Mouse (Mus musculus) midbrain, embryonic 16.5 days (tissue): Measurements from ENCODE around the gene Ppp1r15a. TPM values are rescaled to one million over a fixed set of nuclear protein-coding genes. Genes with fewer than 3 reads are reported as not detected.

Experiments used
- ATAC-seq: fragments of 200-750 bp; cut with Nextera tagmentation; 2 replicates; pipeline ENCODE4 v1.8.0; 2017; ENCODE audit warnings: moderate TSS enrichment
- H3K27ac ChIP-seq: fragments of 300-500 bp; sonication (generic); 2 replicates; pipeline ENCODE4 v1.5.1; 2014; ENCODE audit warnings: mild to moderate bottlenecking, low read length, mixed read lengths
- H3K27me3 ChIP-seq: fragments of 300-500 bp; sonication (generic); 2 replicates; pipeline ENCODE4 v1.6.1; 2014; ENCODE audit warnings: low read depth, low read length, mixed read lengths; ENCODE audit not compliant: control insufficient read depth, insufficient read depth
- H3K36me3 ChIP-seq: fragments of 300-500 bp; sonication (generic); 2 replicates; pipeline ENCODE4 v1.6.1; 2014; ENCODE audit warnings: mild to moderate bottlenecking, low read length, moderate library complexity, mixed read lengths; ENCODE audit not compliant: control insufficient read depth, insufficient read depth
- H3K4me1 ChIP-seq: fragments of 300-500 bp; sonication (generic); 2 replicates; pipeline ENCODE4 v1.6.1; 2014; ENCODE audit warnings: mild to moderate bottlenecking, low read length, mixed read lengths; ENCODE audit not compliant: control insufficient read depth, insufficient read depth
- H3K4me2 ChIP-seq: fragments of 300-500 bp; sonication (generic); 2 replicates; pipeline ENCODE4 v1.6.1; 2014; ENCODE audit warnings: mild to moderate bottlenecking, low read length, mixed read lengths
- H3K4me3 ChIP-seq: fragments of 300-500 bp; sonication (generic); 2 replicates; pipeline ENCODE4 v1.5.1; 2014; ENCODE audit warnings: low read depth, mild to moderate bottlenecking, low read length, moderate library complexity, mixed read lengths
- H3K9ac ChIP-seq: fragments of 300-500 bp; sonication (generic); 2 replicates; pipeline ENCODE4 v1.6.1; 2014; ENCODE audit warnings: low read depth, low read length, mixed read lengths
- H3K9me3 ChIP-seq: fragments of 300-500 bp; sonication (generic); replicated peaks from 2 replicates; pipeline ENCODE4 v1.6.1; 2014; ENCODE audit warnings: mild to moderate bottlenecking, low read length, mixed read lengths; ENCODE audit not compliant: control insufficient read depth, poor library complexity, severe bottlenecking
- WGBS: fragments of 180-500 bp; shearing (Covaris S2); extraction: QIAGEN DNeasy Blood & Tissue Kit; methylation state at CpG from one replicate; pipeline ENCODE4 v1.1.7; 2014; 5-methylcytosine and 5-hydroxymethylcytosine counted together
- polyA plus RNA-seq: library from polyadenylated mRNA; unstranded; fragments of >200 nt; fragmentation: Nextera tagmentation; extraction: Ambion mirVana; gene quantifications from 2 replicates; pipeline ENCODE4 v1.2.1, GENCODE M21; 2015

The Ppp1r15a gene
- polyA plus RNA-seq, 1 experiment from 2014 or later, result 13.9 TPM

- Histone ChIP-seq H3K27ac (no peak overlapping the region), H3K36me3 (no peaks in the 10 kb centered on the region), H3K4me2 (no peak overlapping the region), H3K4me3 (no peak overlapping the region), H3K27me3 (no peaks in the 10 kb centered on the region), H3K9me3 (no peaks in the 10 kb centered on the region), H3K9ac (no peak overlapping the region), H3K4me1 (no peaks in the 10 kb centered on the region)
- ATAC-seq, result no peak
- WGBS, result 29% methylated on average over 16 of the region's 16 CpGs
Observed at GRCm38 (mm10) chr7:45515436-45515835, 10.6 kb downstream of the Ppp1r15a start.

GRCm38 (mm10) chr7:45514411-45514810, 11.7 kb downstream of the Ppp1r15a start:
- H3K9ac ChIP-seq, result no peak overlapping the region
- no peak for ATAC-seq
- WGBS, result 86% methylated on average over 7 of the region's 7 CpGs

GRCm38 (mm10) chr7:45509912-45510787, 15.9 kb downstream of the Ppp1r15a start, which contains the start of gene Nucb1:
Gene Nucb1, minus strand, starts transcription at chr7:45510406.
- Histone ChIP-seq H3K36me3 (no peaks in the 10 kb centered on the region), H3K9ac (peak within 1 kb of the TSS; percentile 78), H3K27me3 (no peaks in the 10 kb centered on the region), H3K4me1 (peaks cover 15% of the 10 kb centered on the region), H3K4me2 (peak within 1 kb of the TSS; percentile 94), H3K4me3 (peak within 1 kb of the TSS; percentile 53), H3K9me3 (no peaks in the 10 kb centered on the region), H3K27ac (peak within 1 kb of the TSS; percentile 73)
- ATAC-seq, result peak; percentile 92
- WGBS, result under 1% methylated on average over 44 of the region's 44 CpGs

More at GRCm38 (mm10) chr7:45514411-45514810, 11.7 kb downstream of the Ppp1r15a start:
- H3K9me3 ChIP-seq, result no peaks in the 10 kb centered on the region
- no peaks in the 10 kb centered on the region for H3K36me3 ChIP-seq
- H3K27me3 ChIP-seq, result no peaks in the 10 kb centered on the region
- peaks cover 2% of the 10 kb centered on the region for H3K4me1 ChIP-seq
- H3K4me2 ChIP-seq, result no peak overlapping the region
- H3K27ac ChIP-seq, result no peak overlapping the region
- no peak overlapping the region for H3K4me3 ChIP-seq

- peak overlapping the region; percentile 73 for H3K27ac ChIP-seq
- 41% methylated on average over 19 of the region's 19 CpGs for WGBS
- peak overlapping the region; percentile 53 for H3K4me3 ChIP-seq
- peaks cover 15% of the 10 kb centered on the region for H3K4me1 ChIP-seq
- no peaks in the 10 kb centered on the region for H3K36me3 ChIP-seq
- peak overlapping the region; percentile 78 for H3K9ac ChIP-seq
- no peaks in the 10 kb centered on the region for H3K9me3 ChIP-seq
- ATAC-seq, result peak; percentile 27
- H3K27me3 ChIP-seq, result no peaks in the 10 kb centered on the region
- peak overlapping the region; percentile 94 for H3K4me2 ChIP-seq
Observed at GRCm38 (mm10) chr7:45509181-45509882, 16.7 kb downstream of the Ppp1r15a start.

- no peak overlapping the region for H3K27ac ChIP-seq
- ATAC-seq, result no peak
- peaks cover 15% of the 10 kb centered on the region for H3K4me1 ChIP-seq
- H3K27me3 ChIP-seq, result no peaks in the 10 kb centered on the region
- H3K4me2 ChIP-seq, result no peak overlapping the region; the same call in 1 of the 2 replicates
- H3K36me3 ChIP-seq, result no peaks in the 10 kb centered on the region
- 90% methylated on average over 6 of the region's 6 CpGs for WGBS
- H3K9ac ChIP-seq, result no peak overlapping the region
- no peaks in the 10 kb centered on the region for H3K9me3 ChIP-seq
- no peak overlapping the region for H3K4me3 ChIP-seq
Observed at GRCm38 (mm10) chr7:45508561-45508960, 17.5 kb downstream of the Ppp1r15a start.

- Histone ChIP-seq H3K36me3 (no peaks in the 10 kb centered on the region), H3K27ac (no peak overlapping the region), H3K9me3 (no peaks in the 10 kb centered on the region), H3K4me3 (no peak overlapping the region), H3K4me1 (peaks cover 15% of the 10 kb centered on the region), H3K4me2 (no peak overlapping the region), H3K27me3 (no peaks in the 10 kb centered on the region), H3K9ac (no peak overlapping the region)
- WGBS, result 89% methylated on average over 6 of the region's 6 CpGs
- no peak for ATAC-seq
Observed at GRCm38 (mm10) chr7:45507583-45507982, 18.5 kb downstream of the Ppp1r15a start.

- Histone ChIP-seq H3K4me1 (no peaks in the 10 kb centered on the region), H3K27ac (no peak overlapping the region), H3K9ac (no peak overlapping the region), H3K4me3 (no peak overlapping the region), H3K9me3 (no peaks in the 10 kb centered on the region), H3K4me2 (no peak overlapping the region), H3K36me3 (peaks cover 46% of the 10 kb centered on the region), H3K27me3 (no peaks in the 10 kb centered on the region)
- 94% methylated on average over 6 of the region's 6 CpGs for WGBS
- ATAC-seq, result no peak
Observed at GRCm38 (mm10) chr7:45498427-45498826, 27.6 kb downstream of the Ppp1r15a start.

GRCm38 (mm10) chr7:45494548-45494947, 31.5 kb downstream of the Ppp1r15a start:
- Histone ChIP-seq H3K4me1 (0 out of 2 replicates have a peak, but pooled peaks cover 3% of the 10 kb centered on the region), H3K9ac (no peak overlapping the region), H3K36me3 (peaks cover 44% of the 10 kb centered on the region)

GRCm38 (mm10) chr7:45492951-45493350, 33.1 kb downstream of the Ppp1r15a start:
- no peak for ATAC-seq
- no peak overlapping the region for H3K4me3 ChIP-seq
- no peak overlapping the region for H3K27ac ChIP-seq
- no peaks in the 10 kb centered on the region for H3K27me3 ChIP-seq
- peaks cover 14% of the 10 kb centered on the region for H3K4me1 ChIP-seq
- H3K36me3 ChIP-seq, result peaks cover 28% of the 10 kb centered on the region
- no peaks in the 10 kb centered on the region for H3K9me3 ChIP-seq
- no peak overlapping the region for H3K4me2 ChIP-seq
- H3K9ac ChIP-seq, result no peak overlapping the region
- 90% methylated on average over 5 of the region's 5 CpGs for WGBS

More at GRCm38 (mm10) chr7:45494548-45494947, 31.5 kb downstream of the Ppp1r15a start:
- ATAC-seq, result no peak
- WGBS, result 80% methylated on average over 9 of the region's 9 CpGs
- Histone ChIP-seq H3K4me2 (no peak overlapping the region), H3K27me3 (no peaks in the 10 kb centered on the region), H3K9me3 (no peaks in the 10 kb centered on the region), H3K27ac (no peak overlapping the region), H3K4me3 (no peak overlapping the region)
